Mouse (Mus musculus) gonadal fat pad, adult 2 months (tissue): ENCODE results near the gene Ssx2ip. TPM values are rescaled to one million over a fixed set of nuclear protein-coding genes. Genes with fewer than 3 reads are reported as not detected.

ENCODE experiments used
- polyA plus RNA-seq: library from polyadenylated mRNA; depleted of rRNA; stranded (reverse); fragments of >200 nt; gene quantifications from 2 replicates; pipeline ENCODE4 v1.2.3, GENCODE M21; 2012; rRNA removed

Gene Ssx2ip
- polyA plus RNA-seq, 1 experiment, result 8.4 TPM

Other genes starting within 250 kb of the Ssx2ip start
- gene Lpar3, start 183.7 kb upstream of the Ssx2ip start, polyA plus RNA-seq, result 0.55 and 0.58 TPM in 2 replicates
- gene Ctbs, start 45.2 kb downstream of the Ssx2ip start, polyA plus RNA-seq, result 7.3 and 8.5 TPM in 2 replicates
- 2.0 and 2.9 TPM in 2 replicates for gene Spata1, start 95.1 kb downstream of the Ssx2ip start, polyA plus RNA-seq
- gene Gng5, start 95.2 kb downstream of the Ssx2ip start, polyA plus RNA-seq, result 670 and 713 TPM in 2 replicates
- gene Rpf1, start 116.8 kb downstream of the Ssx2ip start, polyA plus RNA-seq, result 12.1 and 12.4 TPM in 2 replicates
- 1.5 and 3.8 TPM in 2 replicates for gene Uox, start 165.8 kb downstream of the Ssx2ip start, polyA plus RNA-seq
- 0.90 and 1.5 TPM in 2 replicates for gene Dnase2b, start 211.0 kb downstream of the Ssx2ip start, polyA plus RNA-seq
- 0.76 and 1.8 TPM in 2 replicates for gene 4930503B20Rik, start 246.7 kb downstream of the Ssx2ip start, polyA plus RNA-seq